Mouse (Mus musculus) kidney, adult 18-20 months (tissue): ENCODE measurements around the gene Cenpl.
"Not testable (repeated sequence)": the region's sequence is repeated elsewhere in the genome, so short reads cannot be mapped to it uniquely, and the experiment has no call there.

Source experiments
- DNase-seq: peaks from one replicate; pipeline ENCODE4 v3.0.0; 2021

Cenpl gene

DNA sequence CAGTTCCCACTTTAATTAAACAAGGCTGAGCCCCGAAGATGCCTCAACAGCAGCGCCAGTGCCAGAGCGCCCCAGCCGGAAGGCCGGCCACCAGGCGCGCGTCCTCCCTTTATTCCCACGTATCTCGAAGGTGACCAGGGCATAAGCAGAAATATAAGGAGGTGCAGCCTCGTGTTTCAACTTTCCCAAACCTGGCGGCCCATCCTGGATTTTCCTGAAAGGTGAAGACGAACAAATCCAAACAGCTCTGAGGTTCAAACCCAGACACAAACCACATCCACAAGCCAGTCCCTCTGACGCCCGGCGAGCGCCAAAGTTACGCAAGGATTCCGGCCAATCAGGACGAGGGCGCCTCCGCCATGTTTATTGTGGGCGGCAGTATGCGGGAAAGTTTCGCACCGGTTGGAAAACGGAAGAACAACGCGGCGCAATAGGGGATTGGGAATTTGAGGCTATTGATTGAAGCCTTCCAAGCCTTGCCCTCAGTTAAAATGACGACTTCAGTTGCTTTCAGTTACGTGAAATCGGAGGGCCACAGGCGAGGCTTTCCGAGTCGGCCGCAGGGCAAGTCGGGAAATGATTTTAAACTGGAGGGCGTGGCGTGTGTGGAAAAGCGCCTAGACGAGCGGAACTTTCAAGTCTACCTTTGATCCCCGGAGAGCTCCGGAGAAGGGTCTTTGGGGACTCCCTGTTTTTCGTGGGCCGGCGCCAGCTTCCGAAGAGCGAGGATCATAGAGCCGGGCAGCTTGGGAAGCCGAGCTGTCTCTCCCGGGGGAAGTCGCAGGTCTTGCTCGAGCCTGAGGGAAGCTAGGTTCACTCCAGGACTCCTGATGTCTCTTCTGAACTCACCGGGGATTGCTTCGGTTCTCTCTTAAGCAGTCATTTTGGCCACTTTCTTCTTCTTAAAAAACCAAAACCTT lies at the start of gene Cenpl, which contains the start of gene Dars2:
Gene Cenpl (plus strand): TSS at position 362 of the 920 bp plus-strand sequence.
Gene Dars2 (minus strand): TSS at position 307 of the 920 bp plus-strand sequence.
- DNase-seq, result peak; percentile 97

DNA sequence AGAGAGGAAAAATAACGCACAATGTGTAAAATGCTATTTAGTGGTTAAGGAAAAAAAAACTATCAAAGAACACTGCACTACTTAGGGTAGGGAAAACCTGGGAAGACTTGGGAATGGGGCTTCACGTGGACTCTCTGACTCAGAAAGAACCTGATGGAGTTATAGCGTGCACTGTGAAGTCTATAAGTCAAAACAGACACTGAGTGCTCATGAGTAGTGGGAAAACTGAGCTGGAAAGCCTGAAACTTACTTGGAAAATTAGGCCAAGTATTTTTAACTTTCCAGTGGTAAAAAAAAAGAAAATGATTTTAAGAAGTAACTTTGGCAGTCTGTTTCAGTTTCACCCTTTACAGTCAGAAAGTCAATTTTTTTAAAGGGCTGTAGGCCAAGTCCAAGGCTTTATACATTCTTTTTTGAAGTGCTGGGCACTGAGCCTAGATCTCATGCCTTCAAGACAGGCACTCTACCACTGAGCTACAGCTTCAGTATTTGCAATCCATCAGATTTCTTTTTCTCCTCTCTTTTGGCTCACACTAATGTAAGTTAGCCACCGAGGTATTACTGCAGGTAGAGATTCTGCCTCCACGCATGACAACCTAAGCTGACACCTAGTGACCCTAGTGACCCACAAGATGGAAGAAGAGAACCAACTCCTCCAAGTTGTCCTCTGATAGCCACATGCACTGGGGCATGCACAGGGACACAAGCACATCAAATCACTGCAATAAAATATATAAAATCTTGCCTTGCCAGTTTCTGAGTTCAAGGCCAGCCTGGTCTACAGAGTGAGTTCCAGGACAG lies 44.9 kb upstream of the Cenpl start:
- no peak for DNase-seq

DNA sequence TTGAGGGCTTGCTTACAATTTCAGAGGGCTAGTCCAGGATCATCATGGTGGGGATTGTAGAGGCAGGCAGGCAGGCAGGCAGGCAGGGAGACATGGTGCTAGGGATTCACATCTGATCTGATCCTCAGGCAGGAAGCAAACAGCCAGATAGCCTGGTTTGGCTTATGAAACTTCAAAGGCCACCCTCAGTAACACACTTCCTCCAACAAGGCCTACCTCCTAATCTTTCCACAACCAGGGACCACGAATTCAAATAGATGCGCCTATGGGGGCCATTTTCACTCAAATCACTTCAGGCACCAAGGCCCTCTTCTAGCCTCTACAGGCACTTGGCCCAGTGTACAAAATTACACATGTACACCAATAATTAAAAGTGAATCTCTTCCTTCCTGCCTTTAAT lies 43.3 kb upstream of the Cenpl start:
- no peak for DNase-seq

DNA sequence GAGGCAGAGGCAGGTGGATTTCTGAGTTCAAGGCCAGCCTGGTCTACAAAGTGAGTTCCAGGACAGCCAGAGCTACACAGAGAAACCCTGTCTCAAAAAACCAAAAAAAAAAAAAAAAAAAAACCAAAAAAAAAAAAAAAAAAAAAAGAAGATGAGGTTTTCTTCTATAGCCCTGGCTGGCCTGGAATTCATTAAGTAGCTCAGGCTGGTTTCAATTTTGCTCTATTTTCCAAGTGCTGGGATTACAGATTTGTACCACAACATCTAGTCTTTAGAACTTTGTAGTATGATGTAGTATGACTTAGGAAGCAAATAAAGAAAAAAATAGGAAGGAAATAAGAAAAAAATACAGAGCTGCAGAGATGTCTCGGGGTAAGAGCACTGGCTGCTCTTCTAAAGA lies 42.1 kb upstream of the Cenpl start:
- not testable (repeated sequence) for DNase-seq

DNA sequence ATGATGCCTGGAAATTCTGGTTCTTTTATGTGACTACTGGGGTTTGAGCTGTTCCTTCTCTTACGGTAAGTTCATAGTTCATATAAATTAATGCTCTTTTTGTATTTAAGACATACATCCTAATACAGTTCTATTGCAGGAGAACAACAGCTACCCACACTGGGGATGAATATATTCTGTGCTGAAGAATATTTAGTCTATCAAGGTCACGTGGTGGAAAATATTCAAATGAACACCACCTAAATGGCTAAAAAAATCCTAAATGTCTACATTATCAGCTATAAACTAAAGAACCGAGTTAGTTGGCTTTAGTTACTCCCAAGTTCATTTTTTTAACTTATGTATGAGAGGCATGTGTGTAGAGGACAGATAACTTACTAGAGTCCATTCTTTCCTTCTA lies 40.5 kb upstream of the Cenpl start:
- DNase-seq, result no peak

DNA sequence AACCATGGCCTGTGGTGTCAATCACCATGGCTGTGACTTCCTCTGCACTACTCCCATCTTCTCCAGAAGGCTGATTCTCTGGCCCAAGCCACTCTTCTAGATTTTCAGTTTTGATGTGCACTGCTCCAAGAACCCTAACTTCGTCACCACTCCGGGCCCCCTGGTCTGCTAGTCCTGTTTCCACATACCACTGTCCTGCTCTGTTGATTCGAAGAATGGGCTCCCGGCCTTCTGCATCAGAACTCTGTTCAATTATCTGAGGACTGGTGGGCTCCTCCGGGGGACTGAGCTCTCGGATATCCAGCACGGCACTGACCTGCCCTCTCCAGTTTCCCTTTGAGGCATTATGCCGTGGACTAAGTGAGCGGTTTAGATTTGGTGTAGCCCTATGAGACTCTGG lies 38.6 kb upstream of the Cenpl start:
- DNase-seq, result no peak

DNA sequence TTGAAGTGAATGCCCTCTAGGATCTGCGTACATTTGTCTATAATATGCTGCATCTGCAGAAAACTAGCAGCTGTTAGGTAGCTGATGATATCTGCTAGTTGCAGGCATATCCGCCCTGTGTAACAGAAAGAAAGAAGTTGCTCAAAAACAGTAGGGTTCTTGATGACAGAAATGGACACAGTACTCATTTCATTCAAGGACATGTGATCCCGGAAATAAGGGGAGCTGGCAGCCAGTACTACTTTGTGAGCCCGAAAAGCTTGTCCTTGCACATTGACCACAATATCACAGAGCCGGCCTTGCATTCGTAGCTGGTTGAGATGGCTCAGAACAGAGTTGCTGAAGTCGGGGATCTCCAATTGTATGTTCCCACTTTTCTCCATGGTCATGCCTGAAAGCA lies 38.2 kb upstream of the Cenpl start:
- no peak for DNase-seq

DNA sequence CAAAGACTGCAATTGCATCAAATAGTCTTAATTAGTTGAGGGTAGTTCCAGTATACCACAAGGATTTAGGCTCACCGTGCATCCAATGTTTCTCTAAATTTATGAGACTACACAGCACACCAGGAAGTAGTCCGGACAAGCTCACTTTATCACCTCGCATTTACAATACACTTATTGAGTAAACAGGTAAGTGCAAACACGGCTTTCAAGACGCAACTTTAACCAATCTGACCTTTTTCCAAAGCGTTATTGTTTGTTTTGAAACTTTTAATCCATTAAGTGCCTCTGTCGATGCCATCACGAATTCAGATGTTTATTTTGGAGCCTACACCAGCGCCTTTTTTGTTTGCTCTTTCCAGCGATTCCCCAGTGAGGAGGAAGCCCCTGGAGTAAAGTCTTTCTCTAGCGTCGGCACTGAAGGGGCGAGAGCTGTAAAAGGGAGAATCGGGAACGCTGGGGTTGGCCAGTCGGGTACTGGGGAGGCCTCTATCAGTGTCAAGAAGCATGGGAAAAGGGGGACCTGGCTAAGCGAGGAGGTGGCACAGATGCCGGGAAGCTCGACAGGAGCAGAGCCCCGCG lies 36.6 kb upstream of the Cenpl start:
- DNase-seq, result no peak

DNA sequence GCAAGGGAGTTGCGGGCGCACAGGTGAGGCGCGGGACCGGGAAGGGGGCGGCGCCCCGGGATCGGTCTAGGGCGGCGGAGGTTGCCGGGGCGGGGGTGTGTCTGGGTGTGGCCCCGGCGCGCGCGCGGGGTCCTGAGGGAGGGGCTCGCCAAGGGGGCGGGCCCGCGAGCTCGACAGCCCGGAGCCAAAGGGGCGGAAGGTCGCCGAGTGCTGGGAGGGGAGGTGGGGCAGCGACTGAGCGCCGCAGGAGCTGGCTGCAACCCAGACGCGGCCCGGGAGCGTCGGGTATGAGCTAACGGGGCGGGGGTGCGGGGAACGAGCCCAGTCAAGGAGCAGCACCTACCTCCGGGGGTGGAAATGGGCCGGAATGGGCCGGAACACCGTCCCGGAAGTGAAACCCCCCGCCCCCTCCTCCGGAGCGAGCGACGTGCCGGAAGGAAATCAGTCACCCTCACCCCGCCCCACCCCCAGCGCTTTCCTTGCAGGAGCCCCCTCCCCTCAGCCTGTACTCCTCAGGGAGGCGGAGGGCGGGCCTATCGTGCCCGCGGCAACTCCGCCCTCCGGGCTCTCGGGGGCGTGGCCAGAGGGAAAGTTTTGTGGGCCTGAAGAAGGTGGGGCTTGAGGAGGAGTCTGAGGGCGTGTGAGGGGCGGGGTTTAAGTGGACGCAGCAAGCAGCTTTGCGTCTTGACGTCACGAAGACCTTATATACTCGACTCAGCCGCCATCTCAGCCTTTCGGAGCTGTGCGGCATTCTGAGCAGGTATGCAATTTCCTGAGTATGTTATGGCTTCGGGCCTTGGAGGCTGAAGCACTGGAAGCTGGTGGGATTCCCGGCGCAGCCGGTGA lies 35.9 kb upstream of the Cenpl start, which contains the start of gene Zbtb37:
Gene Zbtb37 (minus strand): TSS at position 415 of the 846 bp plus-strand sequence.
- peak; percentile 99 for DNase-seq

DNA sequence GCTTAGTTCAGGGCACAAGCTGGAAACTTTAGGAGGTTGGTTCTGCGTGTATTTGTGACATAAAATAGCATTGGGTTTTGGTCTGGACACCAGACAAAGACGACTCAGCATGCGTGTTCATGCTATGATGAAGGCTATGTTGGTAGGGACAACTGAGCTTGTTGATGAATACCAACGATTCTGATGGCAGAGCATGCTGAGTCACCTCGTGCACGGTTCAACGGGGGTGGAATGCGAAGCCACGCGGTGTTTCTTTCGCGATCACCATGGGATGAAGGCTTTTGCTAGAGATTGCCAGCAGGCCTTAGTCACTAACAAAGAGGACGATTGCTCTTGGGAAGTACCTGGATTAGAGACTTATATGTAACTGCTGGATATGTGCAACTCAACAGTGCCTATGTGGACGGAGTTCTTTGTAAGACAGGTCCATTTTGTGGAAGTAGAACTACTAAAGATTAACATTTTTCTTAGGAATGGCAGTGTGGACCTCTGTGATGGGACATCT lies 35.2 kb upstream of the Cenpl start:
- no peak for DNase-seq

DNA sequence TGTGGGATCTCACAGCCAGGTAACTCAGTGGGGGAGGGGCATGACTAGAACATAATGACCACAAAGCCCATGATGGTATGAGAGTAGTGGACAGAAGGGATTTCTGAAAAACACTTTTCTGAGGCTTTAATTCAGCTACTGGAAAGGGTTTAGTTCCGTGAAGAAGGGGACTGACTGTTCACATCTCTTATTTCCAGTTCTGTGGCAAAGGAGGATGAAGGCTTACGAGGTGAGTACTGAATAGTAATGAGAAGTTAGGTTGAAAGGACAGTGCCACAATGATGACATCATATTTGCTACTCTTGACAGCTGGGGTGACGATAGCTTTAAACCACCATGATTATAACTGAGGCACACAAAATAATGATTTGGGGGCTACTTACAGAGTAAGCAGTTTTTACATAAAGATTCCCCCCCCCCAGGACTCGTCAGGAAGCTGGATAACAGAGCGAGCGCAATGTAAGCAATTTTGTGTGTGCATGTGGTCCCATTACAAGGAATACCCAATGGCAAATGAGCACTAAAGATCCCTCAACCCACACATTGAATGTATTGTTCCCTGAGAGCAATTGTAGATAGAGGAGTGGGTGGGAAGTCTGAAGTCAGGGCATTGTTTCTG lies 34.6 kb upstream of the Cenpl start:
- DNase-seq, result no peak

DNA sequence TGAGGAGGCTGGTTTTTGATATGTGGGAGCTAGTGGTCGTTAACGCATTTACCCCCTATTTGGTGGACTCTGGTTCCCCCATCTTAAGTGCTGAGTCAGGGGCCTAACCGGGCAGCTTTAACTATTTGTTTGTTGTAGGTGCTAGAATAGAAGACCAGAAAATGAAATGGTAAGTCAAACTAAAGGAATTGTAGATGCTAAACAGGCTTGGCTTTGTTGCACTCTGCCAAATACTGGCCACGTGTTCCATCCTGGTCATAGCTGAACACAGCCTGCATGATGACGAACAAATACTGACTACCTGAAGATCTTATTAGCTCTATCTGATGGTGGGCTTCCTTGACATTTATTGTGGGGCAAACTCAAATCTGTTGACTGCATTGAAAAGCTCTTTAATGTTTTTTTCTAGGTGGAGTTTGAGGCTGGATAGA lies 34.1 kb upstream of the Cenpl start:
- no peak for DNase-seq

DNA sequence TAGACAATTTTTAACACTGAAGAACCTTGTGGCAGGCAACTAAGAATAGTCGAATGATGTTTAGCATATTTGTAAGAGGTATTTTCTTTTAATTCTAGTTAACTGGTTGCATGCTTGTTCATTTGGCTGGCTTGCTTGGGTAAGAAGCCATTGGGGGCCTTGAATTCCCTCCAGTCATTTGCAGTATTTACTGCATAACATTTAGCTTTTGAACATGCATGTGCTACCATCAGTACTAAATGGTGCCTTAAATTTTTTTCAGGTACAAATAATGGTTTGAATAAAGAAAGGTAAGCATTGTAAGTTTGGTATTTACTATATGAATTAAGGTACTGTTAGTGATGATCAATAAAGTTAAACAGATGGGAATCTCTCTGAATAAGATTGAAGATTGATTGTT lies 33.5 kb upstream of the Cenpl start:
- no peak for DNase-seq

DNA sequence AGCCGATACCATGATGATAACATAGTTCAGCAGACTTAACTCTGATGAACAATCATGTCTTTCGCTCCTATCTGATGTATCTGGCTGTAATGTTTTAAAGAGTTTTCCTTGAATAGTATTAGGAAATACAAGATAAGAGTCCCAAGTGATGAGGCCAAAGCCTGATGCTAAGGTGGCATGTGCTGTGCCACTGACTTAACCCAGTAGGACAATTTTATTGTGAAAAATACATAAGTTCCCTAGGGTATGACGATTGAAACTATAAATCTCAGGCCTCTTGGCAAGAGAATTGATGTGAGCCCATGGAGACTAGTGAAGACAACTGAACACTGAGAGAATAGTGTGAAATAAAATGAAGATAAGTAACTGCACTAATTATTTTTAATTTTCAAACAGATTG lies 32.9 kb upstream of the Cenpl start:
- DNase-seq, result no peak

DNA sequence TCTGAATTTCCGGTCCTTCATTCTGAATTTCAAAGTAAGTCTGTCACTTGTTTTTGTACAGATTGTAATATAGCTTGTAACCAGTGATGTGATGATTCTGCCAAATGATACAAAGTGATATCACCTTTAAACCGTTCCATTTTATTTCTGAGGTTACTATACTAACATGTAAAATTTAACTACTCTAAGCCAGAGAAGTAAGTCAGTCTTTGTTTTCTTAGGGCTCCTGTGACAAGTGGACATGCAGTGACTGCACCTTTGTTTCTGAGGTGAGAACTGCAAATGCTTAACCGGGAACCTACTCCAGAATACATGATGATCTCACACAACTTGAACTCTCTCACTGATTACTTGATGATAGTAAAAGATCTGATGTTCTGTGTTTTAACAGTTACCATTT lies 32.5 kb upstream of the Cenpl start:
- DNase-seq, result no peak

DNA sequence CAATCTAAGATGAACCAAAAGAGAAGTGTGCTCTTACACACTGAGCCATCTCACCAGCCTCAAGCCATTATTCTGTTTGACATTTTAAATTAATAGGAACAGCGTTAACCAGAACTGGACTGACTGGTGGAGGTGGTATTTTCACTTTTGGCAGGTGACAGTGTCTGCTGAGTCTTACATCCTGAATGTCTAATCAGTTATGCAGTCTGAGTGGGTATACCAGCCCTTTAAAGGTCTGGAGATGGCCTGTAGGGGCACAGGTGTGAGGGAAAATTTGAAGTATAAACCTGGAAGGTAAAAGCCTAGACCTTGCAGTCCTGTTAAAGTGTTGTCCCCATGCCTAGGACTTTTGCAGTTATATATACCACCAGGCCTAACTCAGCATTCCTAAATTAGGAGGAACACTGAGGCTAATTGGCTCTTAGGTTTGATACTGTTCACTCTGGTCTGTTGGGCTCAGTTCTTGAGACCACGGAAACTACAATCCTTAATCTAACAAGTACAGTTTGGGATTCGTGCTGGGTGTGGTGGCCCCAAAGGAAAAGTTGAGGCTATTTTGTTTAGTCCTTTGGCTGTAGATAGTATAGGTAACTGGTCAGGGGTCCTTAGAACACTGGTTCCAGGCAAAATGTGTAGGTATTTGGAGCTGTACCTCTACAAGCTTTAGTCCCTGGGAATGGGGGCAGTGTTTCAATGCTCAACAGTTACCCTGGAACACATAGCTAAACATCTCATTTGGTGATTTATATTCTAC lies 31.4 kb upstream of the Cenpl start:
- DNase-seq, result no peak

DNA sequence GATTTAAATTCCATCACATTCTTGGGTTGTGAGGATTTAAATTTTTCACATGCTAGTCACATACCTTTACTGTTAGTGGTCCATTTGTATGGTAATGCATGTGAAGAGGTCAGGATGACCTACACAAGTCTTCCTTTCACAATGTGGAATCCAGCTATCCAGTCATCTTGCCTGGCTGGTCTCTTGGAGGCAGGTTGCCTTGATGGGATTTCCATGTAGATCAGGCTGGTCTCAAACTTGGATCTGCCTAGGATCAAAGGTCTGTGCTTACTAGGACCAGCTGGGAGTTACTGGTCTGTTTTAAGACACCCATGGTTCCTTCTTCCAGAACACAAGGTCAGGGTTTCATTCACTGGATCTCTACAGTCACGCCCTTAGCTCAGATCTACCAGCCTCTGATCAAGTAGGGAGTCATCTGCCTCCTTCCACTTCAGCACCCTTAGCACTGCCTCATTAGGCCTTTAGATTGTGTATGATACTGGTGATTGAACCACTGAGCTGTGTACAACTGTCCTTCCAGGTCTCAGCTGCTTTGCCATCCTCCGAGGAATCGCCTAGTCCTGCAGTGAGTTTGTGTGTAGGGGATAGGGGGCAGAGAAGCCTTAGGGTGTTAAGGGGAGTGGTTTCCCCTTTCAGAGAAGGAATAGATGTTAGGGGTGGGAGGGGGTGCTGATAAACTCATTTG lies 30.6 kb upstream of the Cenpl start:
- DNase-seq, result no peak

DNA sequence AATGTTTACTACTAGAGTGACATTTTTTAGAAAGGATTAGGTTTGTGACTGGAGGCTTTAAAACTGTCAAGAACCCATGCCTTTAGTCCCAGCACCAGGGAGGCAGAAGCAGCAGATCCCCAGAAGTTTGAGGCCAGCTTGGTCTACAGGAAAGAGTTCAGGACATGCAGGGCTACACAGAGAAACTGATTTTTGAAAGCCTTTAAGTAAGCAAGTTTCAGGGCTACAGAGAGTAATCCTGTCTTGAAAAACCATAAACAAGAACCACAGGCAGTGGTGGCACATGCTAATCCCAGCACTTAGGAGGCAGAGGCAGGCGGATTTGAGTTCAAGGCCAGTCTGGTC lies 30.1 kb upstream of the Cenpl start:
- DNase-seq, result no peak

DNA sequence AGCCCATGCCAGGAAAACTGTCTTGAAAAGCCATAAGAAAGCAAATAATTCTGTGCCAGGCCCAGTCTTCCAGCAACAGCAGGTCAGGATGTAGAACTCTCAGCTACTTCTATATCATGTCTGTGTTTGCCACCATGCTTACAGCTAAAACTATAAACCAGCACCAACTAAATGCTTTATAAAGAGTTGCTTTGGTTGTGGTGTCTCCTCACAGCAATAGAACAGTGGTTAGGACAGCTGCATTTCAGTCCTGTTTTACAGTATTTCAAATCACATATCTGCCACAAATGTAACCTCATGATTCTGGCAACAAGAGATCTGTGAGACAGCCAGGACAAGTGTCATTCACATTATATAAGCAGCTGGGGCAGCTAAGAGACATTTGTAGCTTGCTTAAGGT lies 29.7 kb upstream of the Cenpl start:
- DNase-seq, result no peak

DNA sequence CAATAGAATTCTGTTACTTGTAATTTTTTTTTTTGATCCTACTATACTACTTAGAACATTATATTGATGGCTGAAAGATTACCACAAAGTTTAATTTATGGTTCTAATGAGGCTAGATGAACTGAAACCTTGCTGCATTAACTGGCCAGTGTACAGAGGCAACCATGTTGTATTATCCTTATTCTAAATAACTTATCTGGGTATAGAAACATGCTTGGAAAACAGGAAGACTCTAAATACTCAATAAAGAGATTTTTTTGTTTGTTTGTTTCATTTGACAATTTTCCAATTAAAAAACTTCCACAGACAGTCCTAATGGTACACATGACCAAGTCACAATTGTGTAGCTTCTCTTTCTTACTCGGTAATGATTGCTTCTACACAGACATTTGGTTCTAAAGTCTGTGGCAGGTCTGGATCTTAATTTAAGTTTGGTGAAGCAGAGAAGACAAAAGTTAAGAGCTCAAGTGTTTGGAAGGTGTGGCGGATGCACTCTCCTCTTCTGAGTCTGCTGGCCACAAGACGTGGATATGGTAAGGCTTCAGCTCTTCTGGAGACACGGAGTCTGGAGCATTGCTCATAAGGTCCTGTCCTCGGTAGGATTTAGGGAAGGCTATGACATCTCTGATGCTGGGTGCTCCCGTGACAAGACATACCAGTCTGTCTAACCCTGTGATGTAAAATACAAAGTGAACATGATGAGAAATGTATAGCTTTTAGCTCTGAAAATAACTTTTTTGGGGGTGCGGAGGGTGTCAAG lies 29.1 kb upstream of the Cenpl start:
- DNase-seq, result no peak
